Mouse (Mus musculus): ENCODE measurements at regions not wholly inside any gene's neighbourhood (a gene's known extent, or its start where the extent isn't known, plus 50 kb on each side); places are given as distances from the start of the nearest gene placed in this dataset.
A peak's percentile ranks its signal among the peaks of the same experiment; 100 is the strongest.

DNA sequence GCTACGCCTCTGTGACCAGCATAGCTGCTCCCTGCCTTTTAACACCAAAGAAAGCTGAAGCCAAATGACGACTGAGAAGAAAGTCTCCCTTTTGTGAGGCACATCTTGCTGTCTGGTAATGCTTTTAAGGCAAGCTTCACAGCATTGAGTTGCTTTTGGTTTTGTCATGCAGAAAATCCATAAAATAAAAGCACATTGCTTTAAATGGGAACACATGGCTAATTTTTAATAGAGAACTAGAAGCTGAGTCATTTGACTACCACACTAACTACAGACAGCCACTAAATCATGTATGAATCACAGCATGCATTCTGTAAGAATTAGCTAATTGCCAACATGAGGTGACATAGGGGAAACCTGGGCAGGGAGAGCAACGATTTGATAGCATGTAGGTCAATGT lies 579.1 kb downstream of the Fat4 start:
- intact Hi-C loops (cut with DNase I) = no loop called here
- DNase-seq (ENCODE audit: low spot score in 2 of 2) = no peak

DNA sequence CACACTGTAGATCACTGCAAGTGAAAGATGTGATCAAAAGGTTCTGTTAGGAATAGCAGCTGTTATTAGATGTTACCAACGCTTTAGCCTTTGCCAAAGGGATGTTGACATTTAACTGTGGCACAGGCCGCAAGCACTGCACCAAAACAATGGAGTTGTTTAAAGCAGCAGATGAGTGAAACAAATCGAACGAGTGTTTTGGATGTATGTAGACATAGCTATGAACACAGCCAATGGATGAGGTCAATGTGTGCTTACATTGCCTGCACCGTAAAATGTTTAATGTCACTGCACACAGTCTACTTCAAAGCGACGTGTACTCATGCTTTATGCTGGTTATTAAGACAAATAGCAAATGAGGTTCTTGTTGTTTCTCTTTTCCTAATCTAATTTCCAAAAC lies 602.7 kb downstream of the Fat4 start:
- DNase-seq (ENCODE audit: low spot score in 2 of 2) = no peak
- intact Hi-C loops (cut with DNase I) = no loop called here

DNA sequence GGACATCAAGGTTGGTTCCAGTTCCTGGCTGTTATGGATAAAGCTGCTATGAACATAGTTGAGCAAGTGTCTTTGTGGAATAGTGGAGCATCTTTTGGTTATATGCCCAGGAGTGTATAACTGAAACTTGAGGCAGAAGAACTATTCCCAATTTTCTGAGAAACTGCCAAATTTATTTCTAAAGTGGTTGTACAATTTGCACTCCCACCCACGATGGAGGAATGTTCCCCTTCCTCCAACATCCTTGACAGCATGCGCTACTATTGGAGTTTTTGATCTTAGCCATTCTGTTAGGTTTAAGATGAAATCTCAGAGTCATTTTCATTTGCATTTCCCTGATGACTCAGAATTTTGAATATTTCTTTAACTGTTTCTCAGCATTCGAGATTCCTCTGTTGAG lies 607.6 kb downstream of the Fat4 start:
- peak in 1 of 2 experiments; percentile 3 for DNase-seq (ENCODE audit: low spot score in 2 of 2)
- intact Hi-C loops (cut with DNase I) = no loop called here

DNA sequence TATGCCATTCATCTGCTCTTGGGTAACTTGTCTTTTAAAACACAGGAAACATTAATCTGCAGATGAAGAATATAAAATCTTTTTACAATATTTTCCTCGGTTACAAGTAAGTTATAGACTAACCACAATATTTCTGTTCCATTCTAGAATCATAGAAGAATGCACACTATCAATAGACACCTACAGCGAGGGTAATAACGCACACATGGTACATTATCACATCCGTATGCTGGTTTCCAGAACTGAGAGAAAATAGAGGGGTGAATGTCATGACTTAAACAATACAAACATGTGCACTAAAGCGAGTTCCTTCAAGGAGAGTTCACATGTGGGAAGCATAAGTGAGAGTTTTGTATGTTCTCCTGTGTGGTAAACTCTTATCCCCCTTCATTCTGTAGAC lies 641.3 kb downstream of the Fat4 start:
- intact Hi-C loops (cut with DNase I) = no loop called here

DNA sequence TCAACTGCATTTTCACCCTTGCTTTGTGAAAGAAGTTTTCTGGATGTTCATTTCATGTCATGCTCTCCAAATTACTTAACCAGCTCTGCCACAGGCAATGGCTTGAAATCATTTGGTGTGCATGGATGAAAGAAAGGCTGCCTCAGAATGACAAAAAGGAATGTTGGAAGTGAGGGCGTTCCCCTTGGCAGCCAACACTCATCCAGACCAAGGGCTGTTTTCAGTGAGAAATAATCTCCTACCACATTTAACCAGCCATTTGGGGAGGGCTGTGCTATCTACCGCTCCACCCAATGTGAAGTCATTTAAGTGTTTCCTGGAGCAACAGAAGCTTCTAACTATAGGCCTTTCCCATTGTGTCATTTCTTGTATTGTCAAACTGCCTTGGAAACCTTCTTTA lies 650.8 kb downstream of the Fat4 start:
- intact Hi-C loops (cut with DNase I) = no loop called here

More for the DNA sequence above, 641.3 kb downstream of the Fat4 start:
- no peak for DNase-seq (ENCODE audit: low spot score in 2 of 2)

DNA sequence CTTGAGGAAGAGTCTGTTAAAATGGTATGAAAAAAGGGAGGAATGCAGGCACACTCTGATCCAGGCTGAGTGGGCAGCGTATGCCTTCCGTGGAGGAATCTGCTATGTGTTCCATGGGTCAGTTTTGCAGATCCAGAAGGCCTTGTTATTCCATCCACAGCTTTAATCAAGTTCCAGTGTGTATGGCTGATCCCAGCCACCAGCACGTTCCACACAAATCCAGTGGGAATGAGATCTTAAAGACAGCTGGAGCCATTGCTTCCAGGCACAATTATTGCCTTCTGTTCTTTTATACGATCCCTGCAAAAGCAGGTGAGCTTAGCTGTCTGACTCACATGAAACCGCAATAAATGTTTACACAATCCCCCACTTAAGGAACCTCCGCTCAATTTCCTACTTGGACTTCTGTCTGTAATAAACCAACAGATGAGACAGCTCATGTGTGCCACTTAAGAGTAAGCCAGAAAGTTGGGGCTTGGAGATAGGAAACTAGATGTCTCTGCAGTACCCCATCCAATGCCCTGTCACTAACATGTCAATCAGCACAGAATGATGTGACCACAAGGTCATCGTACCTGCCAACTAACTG lies 653.9 kb downstream of the Fat4 start:
- no peak for DNase-seq (ENCODE audit: low spot score in 2 of 2)
- intact Hi-C loops (cut with DNase I) = no loop called here

More for the DNA sequence above, 650.8 kb downstream of the Fat4 start:
- DNase-seq (ENCODE audit: low spot score in 2 of 2) = no peak

DNA sequence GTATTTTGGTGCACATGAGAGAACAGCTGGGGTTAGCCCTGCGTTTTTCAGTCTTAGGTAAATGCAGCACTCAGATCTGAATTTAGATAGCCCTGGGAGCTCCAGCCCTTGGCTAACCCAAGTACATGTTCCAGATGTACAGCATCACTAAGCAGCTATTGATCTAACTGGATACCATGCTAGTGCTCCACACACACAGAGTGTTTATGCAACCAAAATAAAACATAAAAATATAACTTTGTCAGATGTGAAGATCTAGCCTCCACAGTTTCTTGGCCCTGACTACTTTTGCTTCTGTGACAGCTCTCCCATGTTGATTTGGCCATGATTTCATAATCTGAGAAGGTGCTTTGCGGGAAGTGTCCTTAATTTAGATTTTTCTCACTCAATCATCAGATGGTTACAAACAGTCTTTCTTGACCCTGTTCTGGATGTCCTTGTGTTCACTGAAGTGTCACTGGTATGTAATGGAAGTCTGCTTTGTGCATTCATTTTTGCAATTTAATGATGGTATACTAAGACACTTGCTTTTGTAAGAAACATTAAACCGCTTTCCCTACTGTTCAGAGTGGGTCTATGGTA lies 672.8 kb downstream of the Fat4 start:
- intact Hi-C loops (cut with DNase I) = no loop called here
- DNase-seq (ENCODE audit: low spot score in 2 of 2) = no peak

DNA sequence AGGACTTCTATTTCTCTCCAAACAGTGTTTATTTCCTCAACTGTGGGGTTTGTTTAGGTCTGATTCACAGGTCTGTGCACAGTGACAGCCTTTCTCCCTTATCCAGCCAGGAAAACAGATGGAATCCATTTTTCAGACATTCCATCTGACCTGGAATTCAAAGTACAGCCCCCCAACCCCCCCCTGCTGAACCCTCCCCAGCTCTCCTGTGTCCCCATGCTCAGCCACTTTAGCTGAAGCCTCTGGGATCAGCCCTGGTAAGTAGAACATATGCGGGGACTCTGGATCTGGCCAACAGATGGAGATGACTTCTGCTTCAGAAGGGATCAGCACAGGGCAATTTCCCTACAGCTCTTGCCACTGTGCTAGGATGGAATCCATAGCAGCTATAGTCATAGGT lies 674.2 kb downstream of the Fat4 start:
- intact Hi-C loops (cut with DNase I) = no loop called here

DNA sequence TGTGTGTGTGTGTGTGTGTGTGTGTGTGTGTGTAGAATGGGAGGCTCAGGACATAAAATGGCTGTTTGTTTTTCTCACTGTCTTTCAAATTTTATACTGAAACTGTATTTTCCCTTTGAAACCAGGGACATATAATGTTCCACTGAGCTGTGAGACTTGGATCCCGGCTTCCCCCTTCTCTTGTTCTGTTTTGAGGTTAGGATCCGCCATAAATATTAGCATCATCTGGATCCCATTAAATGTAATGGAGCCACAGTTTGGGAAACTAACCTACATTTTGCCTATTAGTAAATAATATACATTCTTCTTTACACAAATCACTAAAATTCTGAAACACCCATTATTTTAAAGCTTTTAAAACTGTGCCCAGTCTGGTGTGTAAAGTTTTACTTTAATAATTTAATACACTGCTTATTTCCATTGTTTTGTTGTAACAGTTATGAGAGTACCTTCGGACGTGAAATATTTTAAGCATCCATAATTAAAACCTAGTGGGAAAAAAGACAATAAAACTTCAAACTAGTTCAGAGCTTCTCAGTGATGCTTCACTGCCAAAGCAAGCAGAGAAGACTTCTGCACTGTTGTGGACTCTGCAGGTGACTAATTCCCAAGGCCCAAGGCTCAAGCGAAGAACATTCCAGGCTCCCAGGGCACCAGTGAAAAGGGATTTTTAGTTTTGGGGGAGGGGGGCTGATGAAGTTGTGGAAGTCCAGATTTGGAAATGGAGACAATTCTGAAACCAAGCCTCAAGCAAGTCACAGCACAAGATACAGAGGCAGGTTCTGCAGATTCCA lies 684.9 kb downstream of the Fat4 start:
- intact Hi-C loops (cut with DNase I) = no loop called here
- DNase-seq (ENCODE audit: low spot score in 2 of 2) = no peak

More for the DNA sequence above, 674.2 kb downstream of the Fat4 start:
- DNase-seq (ENCODE audit: low spot score in 2 of 2) = no peak

DNA sequence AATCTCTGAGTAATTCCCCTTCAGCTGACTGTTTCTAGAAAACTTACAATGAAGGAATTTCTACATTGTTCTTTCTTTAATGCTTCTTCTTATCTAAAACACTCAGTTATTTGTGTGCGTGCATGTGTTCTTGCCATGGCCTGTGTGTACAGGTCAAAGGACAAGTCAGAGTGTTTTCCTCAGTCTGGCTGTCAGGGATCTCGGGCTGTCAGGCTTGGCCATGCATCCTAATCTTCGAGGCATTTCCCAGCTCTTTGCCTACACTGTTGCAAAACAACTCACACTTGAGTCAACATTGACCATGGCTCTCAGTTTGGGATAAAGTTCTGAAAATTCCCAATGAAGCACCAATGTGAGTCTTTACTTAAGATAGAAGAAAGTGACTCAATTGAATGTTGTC lies 688.5 kb downstream of the Fat4 start:
- intact Hi-C loops (cut with DNase I) = no loop called here
- DNase-seq (ENCODE audit: low spot score in 2 of 2) = no peak

DNA sequence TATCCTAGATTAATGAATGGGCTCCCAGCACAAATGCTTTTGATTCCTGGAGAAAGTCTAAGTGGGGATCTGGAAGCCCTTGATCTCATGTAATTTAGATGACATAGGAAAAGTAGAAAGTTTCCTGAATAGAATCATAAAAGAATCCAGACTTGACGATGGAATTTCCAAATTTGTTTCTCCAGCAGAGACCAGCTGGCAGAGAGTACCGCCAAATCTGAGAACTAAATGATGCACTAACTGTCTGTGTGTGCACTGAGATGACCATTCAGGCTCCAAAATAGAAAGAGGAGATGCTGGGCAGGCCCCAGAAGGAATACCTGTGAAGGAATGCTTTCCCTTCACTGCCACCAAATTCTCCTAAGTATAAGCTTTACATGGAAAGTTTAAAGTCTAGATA lies 704.6 kb downstream of the Fat4 start:
- peak in 1 of 2 experiments; percentile 10 for DNase-seq (ENCODE audit: low spot score in 2 of 2)

DNA sequence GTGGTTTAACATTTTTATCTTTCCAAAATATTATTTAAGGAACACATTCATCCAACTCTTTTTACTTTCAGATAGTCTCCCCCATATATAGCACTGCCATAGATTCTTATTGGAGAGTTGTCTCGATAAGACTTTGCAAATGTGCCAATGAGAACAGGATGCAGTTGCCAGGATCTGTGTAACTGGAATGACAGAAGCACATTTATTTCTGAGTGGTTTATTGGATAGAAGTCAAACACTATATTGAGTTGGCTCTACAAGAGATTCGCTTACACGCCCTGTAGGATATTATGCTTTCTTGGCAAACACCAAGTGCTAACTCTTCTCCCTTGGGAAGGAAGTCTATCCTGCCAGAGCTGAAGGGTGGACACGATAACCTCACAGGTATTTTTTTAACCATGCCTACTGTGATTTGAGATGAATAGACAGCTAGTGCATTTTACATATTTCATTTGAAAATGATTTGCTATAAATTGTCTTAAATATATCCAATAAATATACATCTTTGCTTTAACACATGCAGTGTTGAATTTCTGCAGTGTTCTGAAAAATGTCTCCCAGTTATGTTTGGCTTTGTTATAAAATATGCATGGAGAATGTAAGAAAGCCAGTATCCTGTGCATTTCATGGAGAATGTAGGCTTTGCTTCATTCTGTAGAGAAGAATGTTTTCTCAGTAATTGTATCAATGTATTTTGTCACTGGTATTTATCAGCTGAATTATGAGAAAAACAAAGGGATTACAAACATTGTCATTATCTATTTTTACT lies 705.8 kb downstream of the Fat4 start:
- intact Hi-C loops (cut with DNase I) = no loop called here
- DNase-seq (ENCODE audit: low spot score in 2 of 2) = peak; percentile 14 to 68

More for the DNA sequence above, 704.6 kb downstream of the Fat4 start:
- intact Hi-C loops (cut with DNase I) = no loop called here

DNA sequence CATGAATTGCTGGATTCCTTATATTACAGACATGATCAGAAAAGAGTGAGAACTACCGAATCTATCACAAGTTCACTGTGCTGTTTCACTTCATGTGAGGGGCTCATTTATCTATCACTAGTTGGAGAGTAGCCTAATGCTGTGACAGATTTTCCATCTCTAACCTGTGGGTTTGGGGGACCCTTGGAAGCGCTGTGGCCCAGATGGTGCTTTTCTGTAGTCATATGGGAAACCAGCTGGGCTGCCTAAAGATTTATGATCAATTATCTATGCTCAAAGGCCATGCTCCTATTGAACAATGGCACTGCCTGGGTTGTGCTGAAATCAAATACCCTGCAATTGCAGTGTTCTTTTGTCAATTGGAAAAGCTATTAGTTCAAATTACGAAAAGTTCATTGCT lies 723.2 kb downstream of the Fat4 start:
- DNase-seq (ENCODE audit: low spot score in 2 of 2) = no peak
- intact Hi-C loops (cut with DNase I) = no loop called here

DNA sequence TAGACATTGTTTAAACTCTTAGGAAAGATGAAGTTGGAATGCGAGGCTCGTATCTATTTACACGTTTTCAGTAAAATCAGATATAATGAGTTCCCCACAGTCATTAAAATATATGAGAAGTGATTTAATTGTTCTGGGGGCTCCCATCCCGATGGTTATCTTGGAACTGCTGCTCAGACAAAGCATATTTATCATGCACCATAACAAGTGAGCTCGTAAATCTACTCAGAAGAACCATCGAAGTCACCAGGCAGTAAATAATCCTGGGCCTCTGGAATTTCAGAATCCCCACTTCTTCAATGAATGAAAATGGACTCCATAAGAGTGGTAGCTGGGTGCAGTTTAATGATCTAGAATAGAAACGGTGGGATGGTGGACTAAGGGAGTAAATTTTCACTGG lies 725.7 kb downstream of the Fat4 start:
- intact Hi-C loops (cut with DNase I) = no loop called here
- no peak for DNase-seq (ENCODE audit: low spot score in 2 of 2)

DNA sequence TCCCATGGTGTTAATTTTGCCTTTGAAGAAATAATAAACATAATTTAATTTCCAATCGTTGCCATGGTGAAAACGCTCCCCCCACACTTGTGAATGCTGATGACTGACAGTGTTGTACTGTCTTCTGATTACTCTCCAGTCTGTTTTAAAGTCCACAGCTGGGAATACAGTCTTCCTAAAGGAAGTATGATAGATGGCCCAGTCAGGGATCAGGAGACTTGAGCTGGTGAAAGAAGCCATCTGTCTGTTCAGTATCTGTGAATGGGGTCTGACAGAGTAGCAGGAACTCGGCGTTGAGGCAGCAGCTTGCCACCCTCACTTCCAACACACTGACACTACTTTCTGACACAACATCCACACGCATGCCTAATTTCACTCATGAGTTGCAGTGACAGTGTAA lies 751.2 kb downstream of the Fat4 start:
- intact Hi-C loops (cut with DNase I) = no loop called here

DNA sequence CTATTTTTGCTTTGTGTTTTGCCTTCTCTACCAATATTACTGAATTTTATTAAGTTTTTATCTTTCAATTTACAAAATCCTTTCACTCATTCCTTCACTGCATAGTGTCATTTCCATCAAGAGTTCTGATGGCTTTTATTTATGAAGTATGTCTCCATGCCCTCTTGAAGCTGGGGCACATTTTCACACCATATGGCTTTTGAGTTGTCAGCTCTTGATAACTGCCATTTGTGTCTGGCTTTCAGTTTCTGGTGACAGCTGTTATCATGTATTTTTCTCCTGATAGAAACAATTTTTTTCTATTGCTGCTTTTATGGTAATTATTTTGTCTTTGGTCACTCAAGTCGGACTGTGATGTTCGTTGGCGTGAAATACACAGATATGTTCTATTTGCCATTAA lies 756.5 kb downstream of the Fat4 start:
- no peak for DNase-seq (ENCODE audit: low spot score in 2 of 2)
- intact Hi-C loops (cut with DNase I) = no loop called here

More for the DNA sequence above, 751.2 kb downstream of the Fat4 start:
- DNase-seq (ENCODE audit: low spot score in 2 of 2) = no peak

DNA sequence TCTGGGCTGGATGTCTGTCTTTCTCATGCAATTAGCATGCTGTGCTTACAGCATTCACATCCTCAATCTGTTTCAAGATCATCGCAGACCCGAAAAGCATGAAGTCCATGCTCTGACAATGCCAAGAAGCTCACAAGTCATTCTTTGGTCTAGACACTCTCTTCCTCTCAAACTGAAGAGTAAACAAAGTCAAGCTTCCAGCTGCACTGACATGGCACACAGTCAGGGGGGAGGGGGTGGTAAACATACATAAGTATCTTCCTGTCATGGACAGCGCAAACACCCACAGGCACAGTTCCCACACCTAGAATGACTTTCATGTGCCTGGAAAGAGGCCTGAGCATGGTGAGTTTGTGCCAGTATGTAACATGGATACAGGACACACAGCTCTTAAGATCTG lies 780.1 kb downstream of the Fat4 start:
- intact Hi-C loops (cut with DNase I) = no loop called here
- DNase-seq (ENCODE audit: low spot score in 2 of 2) = no peak

DNA sequence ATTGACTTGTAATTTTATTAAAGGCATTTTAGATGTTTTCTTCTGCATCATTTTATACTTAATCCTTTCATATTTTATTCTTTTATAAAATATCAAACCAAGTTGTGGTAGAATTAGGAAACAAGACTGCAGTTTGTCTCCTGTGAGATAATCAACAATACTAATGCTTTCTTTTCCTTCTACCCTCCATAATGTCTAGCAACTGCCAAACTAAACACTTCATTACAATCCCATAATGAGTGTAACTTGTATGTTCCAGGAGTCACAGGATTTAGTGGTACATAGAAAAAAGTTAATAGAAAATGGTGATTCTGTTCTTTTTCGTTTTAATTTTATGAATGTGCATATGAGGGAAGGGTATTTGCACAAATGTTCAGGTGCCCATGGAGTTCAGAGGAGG lies 782.4 kb downstream of the Fat4 start:
- no peak for DNase-seq (ENCODE audit: low spot score in 2 of 2)
- intact Hi-C loops (cut with DNase I) = no loop called here

DNA sequence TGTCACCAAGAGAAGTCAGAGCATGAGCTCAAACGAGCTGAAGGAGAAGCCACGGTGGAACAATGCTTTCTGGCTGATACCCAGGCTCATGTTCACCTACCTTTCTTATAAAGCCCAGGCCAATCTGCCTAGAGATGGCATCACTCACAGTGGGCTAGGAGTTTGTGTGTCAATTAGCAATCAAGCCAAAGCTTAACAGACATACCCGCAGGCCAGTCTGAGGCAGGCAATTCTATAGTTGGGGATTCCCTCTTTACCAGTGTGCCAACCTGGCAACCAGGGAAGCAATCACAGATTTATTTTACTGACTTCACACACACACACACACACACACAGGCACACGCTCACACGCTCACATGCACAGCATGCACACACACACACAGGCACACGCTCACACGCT lies 787.3 kb downstream of the Fat4 start:
- intact Hi-C loops (cut with DNase I) = no loop called here
- no peak for DNase-seq (ENCODE audit: low spot score in 2 of 2)

DNA sequence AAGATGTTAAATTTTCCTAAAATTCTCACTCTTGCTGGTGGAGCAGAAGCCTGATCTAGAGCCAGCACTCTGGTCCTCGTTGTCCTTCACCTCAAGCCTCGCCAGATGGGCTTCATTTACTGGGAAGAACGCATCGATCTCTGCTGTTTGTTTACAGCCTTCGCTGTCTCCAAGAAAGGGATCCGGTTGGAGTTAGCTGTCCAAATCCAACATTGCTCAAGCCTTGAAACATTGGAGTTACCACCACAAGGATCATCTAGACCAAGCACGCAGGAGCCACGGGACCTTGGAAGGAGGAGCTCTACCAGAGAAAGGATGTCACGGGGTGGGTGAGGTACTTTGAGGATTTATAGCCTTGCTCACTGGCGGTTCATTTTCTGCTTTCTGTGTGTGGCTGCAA lies 788.2 kb downstream of the Fat4 start:
- intact Hi-C loops (cut with DNase I) = no loop called here
- no peak for DNase-seq (ENCODE audit: low spot score in 2 of 2)

Measured in left cerebral cortex, postnatal 14 days (tissue).